Comparison of ENCODE assay signal across 7 mouse cellular contexts in the genomic region with DNA sequence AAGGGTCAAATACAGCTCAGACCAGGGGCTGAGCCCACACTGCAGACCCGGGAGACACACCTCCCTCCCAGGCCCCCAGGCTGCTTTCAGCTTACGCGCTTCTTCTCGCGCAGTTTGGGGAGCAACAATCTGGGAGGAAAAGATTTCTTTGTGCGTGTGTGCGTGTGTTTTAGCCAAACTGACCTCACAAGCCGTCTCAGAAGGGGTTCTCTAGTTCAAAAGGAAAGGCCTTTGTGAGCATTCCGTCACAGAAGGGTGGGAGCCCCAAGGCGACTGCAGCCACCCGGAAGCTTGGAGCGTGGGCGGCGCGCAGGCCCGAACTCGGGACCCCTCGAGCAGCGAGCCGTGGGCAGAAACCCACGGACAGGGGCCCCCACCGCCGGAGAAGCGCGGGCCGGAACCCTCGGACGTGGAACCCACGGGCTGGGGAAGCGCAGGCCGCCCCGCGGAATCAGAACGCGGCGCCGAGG. TPM values are rescaled to one million over a fixed set of nuclear protein-coding genes. Genes with fewer than 3 reads are reported as not detected.
DNase-seq lines count a peak whose midpoint lies in the region; ATAC-seq and TF ChIP-seq lines count a peak whose summit lies in the region.

No protein-coding gene starts in this region.

- TF ChIP-seq EP300 in stomach, postnatal 0 days (optimal IDR thresholded peaks at IDR 0.05) = no peak

- no peaks in the 10 kb centered on the region for H3K27me3 ChIP-seq in forebrain, embryonic 12.5 days
- H3K27me3 ChIP-seq in kidney, embryonic 15.5 days = no peaks in the 10 kb centered on the region
- H3K27me3 ChIP-seq in stomach, postnatal 0 days (ENCODE audit: control insufficient read depth, insufficient read depth, low read length) = no peaks in the 10 kb centered on the region

- peak overlapping the region; percentile 87 for H3K9ac ChIP-seq in forebrain, embryonic 12.5 days
- peak overlapping the region; percentile 94 for H3K9ac ChIP-seq in kidney, embryonic 15.5 days
- peak overlapping the region; percentile 96 for H3K9ac ChIP-seq in stomach, postnatal 0 days (ENCODE audit: low read length)

- no peaks in the 10 kb centered on the region for H3K36me3 ChIP-seq in forebrain, embryonic 12.5 days (replicated peaks)
- no peaks in the 10 kb centered on the region for H3K36me3 ChIP-seq in kidney, embryonic 15.5 days
- H3K36me3 ChIP-seq in stomach, postnatal 0 days (ENCODE audit: control insufficient read depth, insufficient read depth, low read length) = no peaks in the 10 kb centered on the region

- H3K4me1 ChIP-seq in forebrain, embryonic 12.5 days = peaks cover 10% of the 10 kb centered on the region
- H3K4me1 ChIP-seq in kidney, embryonic 15.5 days = peaks cover 20% of the 10 kb centered on the region
- no peaks in the 10 kb centered on the region for H3K4me1 ChIP-seq in stomach, postnatal 0 days (replicated peaks; ENCODE audit: control insufficient read depth, insufficient read depth)

- peak overlapping the region; percentile 83 for H3K27ac ChIP-seq in forebrain, embryonic 12.5 days
- peak overlapping the region; percentile 90 for H3K27ac ChIP-seq in kidney, embryonic 15.5 days
- peak overlapping the region; percentile 95 for H3K27ac ChIP-seq in stomach, postnatal 0 days (replicated peaks)

- no peaks in the 10 kb centered on the region for H3K9me3 ChIP-seq in forebrain, embryonic 12.5 days
- no peaks in the 10 kb centered on the region for H3K9me3 ChIP-seq in kidney, embryonic 15.5 days (replicated peaks)
- H3K9me3 ChIP-seq in stomach, postnatal 0 days (ENCODE audit: control insufficient read depth, low read length) = no peaks in the 10 kb centered on the region

- H3K4me2 ChIP-seq in forebrain, embryonic 12.5 days = peak overlapping the region; percentile 58
- H3K4me2 ChIP-seq in kidney, embryonic 15.5 days = peak overlapping the region; percentile 75
- peak overlapping the region; percentile 72 for H3K4me2 ChIP-seq in stomach, postnatal 0 days (replicated peaks; ENCODE audit: low read depth)

- TF ChIP-seq CTCF in stomach, postnatal 0 days (IDR thresholded peaks at IDR 0.05; ENCODE audit: low read depth) = no peak

- ATAC-seq in forebrain, embryonic 12.5 days (ENCODE audit: low FRiP score) = peak; percentile 34
- peak; percentile 9; the same call in 1 of the 2 replicates for ATAC-seq in kidney, embryonic 15.5 days (replicated peaks; ENCODE audit: low FRiP score)
- peak; percentile 43; the same call in 1 of the 2 replicates for ATAC-seq in stomach, postnatal 0 days (ENCODE audit: low FRiP score, low TSS enrichment)

- WGBS in forebrain, embryonic 12.5 days = under 1% methylated on average over 36 of the region's 37 CpGs
- WGBS in kidney, embryonic 15.5 days = 2% methylated on average over 37 of the region's 37 CpGs
- WGBS in stomach, postnatal 0 days = under 1% methylated on average over 37 of the region's 37 CpGs

- H3K4me3 ChIP-seq in forebrain, embryonic 12.5 days (replicated peaks) = peak overlapping the region; percentile 82
- H3K4me3 ChIP-seq in kidney, embryonic 15.5 days (replicated peaks) = peak overlapping the region; percentile 95
- peak overlapping the region; percentile 96 for H3K4me3 ChIP-seq in stomach, postnatal 0 days (ENCODE audit: low read depth, low read length)

- peak; percentile 53 for DNase-seq in right cerebral cortex, adult 18-20 months
- no peak for DNase-seq in right cerebral cortex, postnatal 25 days
- DNase-seq in adipocyte (ENCODE audit: low spot score) = peak; percentile 64
- DNase-seq in lung, postnatal 36 days = peak; percentile 35
- DNase-seq in stomach, postnatal 0 days (ENCODE audit: low spot score) = peak; percentile 50

RNA-seq across cellular contexts. Expression of a gene that starts 0.5 kb away (rescaled TPM):
- 58.9 and 61.2 TPM in 2 replicates for polyA plus RNA-seq in forebrain, embryonic 12.5 days (2016; fragmentation: Nextera tagmentation; extraction: Ambion mirVana)
- polyA plus RNA-seq in kidney, embryonic 15.5 days (2015; fragmentation: Nextera tagmentation; extraction: Ambion mirVana) = 70.8 and 77.5 TPM in 2 replicates
- 46.0 and 48.6 TPM in 2 replicates for polyA plus RNA-seq in stomach, postnatal 0 days (2015; fragmentation: Nextera tagmentation; extraction: Ambion mirVana)
